Mouse (Mus musculus) erythroblast, embryonic 14.5 days (primary cell): ENCODE measurements around the gene Dock6.

Experiments used
- GATA1 ChIP-seq: IDR thresholded peaks from 2 replicates; pipeline ENCODE4 v1.6.1; 2012; ENCODE audit warnings: low read length, inconsistent platforms, mixed read lengths
- TAL1 ChIP-seq: IDR thresholded peaks from 3 replicates; pipeline ENCODE4 v1.6.1; 2012; ENCODE audit warnings: low read length, inconsistent platforms, mixed read lengths

DNA sequence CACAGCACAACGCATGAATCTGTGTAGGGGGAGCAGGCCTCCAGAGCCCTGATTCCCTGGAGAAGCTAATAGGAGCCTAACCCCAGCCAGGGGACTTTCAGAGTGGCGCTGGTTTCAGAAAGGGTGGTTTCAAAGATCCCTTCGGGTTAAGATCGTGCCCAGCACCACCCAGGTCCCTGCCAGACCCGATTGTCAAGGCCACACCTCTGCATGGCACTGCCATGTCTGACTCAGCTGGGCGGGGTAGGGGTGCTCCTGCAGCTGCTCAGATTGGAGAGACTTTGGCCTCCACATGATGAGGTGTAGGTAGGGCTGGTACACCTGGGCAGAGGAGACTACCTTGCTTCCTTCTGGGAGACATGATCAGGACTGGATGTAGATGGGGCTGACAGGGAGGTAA is 2.5 kb upstream of the Dock6 start:
- no peak for TF ChIP-seq TAL1
- TF ChIP-seq GATA1 = no peak
